Mouse (Mus musculus): ENCODE results near the gene Tent2. TPM values are rescaled to one million over a fixed set of nuclear protein-coding genes. Genes with fewer than 3 reads are reported as not detected.

The Tent2 gene
- total RNA-seq, 2 experiments from 2014 or later = 26.9 to 30.1 TPM

GRCm38 (mm10) chr13:93144336-93145167 lies 47.6 kb downstream of the Tent2 start, which contains the start of gene Cmya5:
TSS of gene Cmya5 (minus strand) at chr13:93144724.
- peak; percentile 76 to 77 for DNase-seq (ENCODE audit: low spot score in 2 of 2)

- no peak for DNase-seq (ENCODE audit: low spot score in 2 of 2)
Observed at GRCm38 (mm10) chr13:93143819-93144283, 48.3 kb downstream of the Tent2 start.

- DNase-seq (ENCODE audit: low spot score in 2 of 2) = no peak
Observed at GRCm38 (mm10) chr13:93141184-93141583, 51.0 kb downstream of the Tent2 start.

GRCm38 (mm10) chr13:93138059-93138458 lies 54.1 kb downstream of the Tent2 start:
- DNase-seq (ENCODE audit: low spot score in 2 of 2) = no peak

GRCm38 (mm10) chr13:93137098-93137497 lies 55.1 kb downstream of the Tent2 start:
- no peak for DNase-seq (ENCODE audit: low spot score in 2 of 2)

GRCm38 (mm10) chr13:93136251-93136650 lies 55.9 kb downstream of the Tent2 start:
- no peak for DNase-seq (ENCODE audit: low spot score in 2 of 2)

GRCm38 (mm10) chr13:93135501-93135900 lies 56.7 kb downstream of the Tent2 start:
- DNase-seq (ENCODE audit: low spot score in 2 of 2) = no peak

- DNase-seq (ENCODE audit: low spot score in 2 of 2) = no peak
Observed at GRCm38 (mm10) chr13:93130674-93131073, 61.5 kb downstream of the Tent2 start.

GRCm38 (mm10) chr13:93128961-93129360 lies 63.2 kb downstream of the Tent2 start:
- DNase-seq (ENCODE audit: low spot score in 2 of 2) = no peak

- DNase-seq (ENCODE audit: low spot score in 2 of 2) = no peak
Observed at GRCm38 (mm10) chr13:93128111-93128860, 63.9 kb downstream of the Tent2 start.

GRCm38 (mm10) chr13:93122321-93122720 lies 69.9 kb downstream of the Tent2 start:
- no peak for DNase-seq (ENCODE audit: low spot score in 2 of 2)

- DNase-seq (ENCODE audit: low spot score in 2 of 2) = no peak
Observed at GRCm38 (mm10) chr13:93117241-93117640, 74.9 kb downstream of the Tent2 start.

- no peak for DNase-seq (ENCODE audit: low spot score in 2 of 2)
Observed at GRCm38 (mm10) chr13:93102340-93103090, 89.7 kb downstream of the Tent2 start.

- no peak for DNase-seq (ENCODE audit: low spot score in 2 of 2)
Observed at GRCm38 (mm10) chr13:93098596-93098995, 93.6 kb downstream of the Tent2 start.

GRCm38 (mm10) chr13:93096643-93097042 lies 95.5 kb downstream of the Tent2 start:
- DNase-seq (ENCODE audit: low spot score in 2 of 2) = no peak

Other genes starting within 250 kb of the Tent2 start
- gene Cmya5, start 47.7 kb downstream of the Tent2 start, total RNA-seq (2021) = under 1 TPM; 0.20 to 0.99 TPM
- gene Homer1, start 107.2 kb upstream of the Tent2 start, total RNA-seq (2021) = 10 to 100 TPM; 52.7 to 66.7 TPM

Measured in adrenal gland, adult 18-20 months (tissue).